Mouse (Mus musculus): ENCODE measurements around the gene Ifrd2.

GRCm38 (mm10) chr9:107640257-107640772 lies 52.9 kb downstream of the Ifrd2 start:
- no peak for TF ChIP-seq CTCF (IDR thresholded peaks at IDR 0.05; ENCODE audit: extremely low read depth, insufficient read depth, insufficient read length, insufficient replicate concordance)
- TF ChIP-seq POLR2A (IDR thresholded peaks at IDR 0.05; ENCODE audit: low read depth, low read length), result no peak
